Mouse (Mus musculus) spleen, adult 2 months (tissue): ENCODE results near the gene Scand1.

Experiments used
- CTCF ChIP-seq: fragments of 200-500 bp; IDR thresholded peaks from 2 replicates; pipeline ENCODE4 v1.5.1; 2011; ENCODE audit warnings: mild to moderate bottlenecking, inconsistent platforms; ENCODE audit not compliant: insufficient read depth, insufficient read length, insufficient replicate concordance; ENCODE audit errors: extremely low read depth
- POLR2A ChIP-seq: fragments of 200-500 bp; IDR thresholded peaks from 2 replicates; pipeline ENCODE4 v1.6.1; 2011; ENCODE audit warnings: low read depth, low read length, inconsistent platforms

- TF ChIP-seq CTCF, result no peak
- TF ChIP-seq POLR2A, result no peak
Observed at GRCm38 (mm10) chr2:156324681-156325080, 12.2 kb upstream of the Scand1 start.
